Mouse (Mus musculus): ENCODE measurements at regions not wholly inside any gene's neighbourhood (a gene's known extent, or its start where the extent isn't known, plus 50 kb on each side); places are given as distances from the start of the nearest gene placed in this dataset.

DNA sequence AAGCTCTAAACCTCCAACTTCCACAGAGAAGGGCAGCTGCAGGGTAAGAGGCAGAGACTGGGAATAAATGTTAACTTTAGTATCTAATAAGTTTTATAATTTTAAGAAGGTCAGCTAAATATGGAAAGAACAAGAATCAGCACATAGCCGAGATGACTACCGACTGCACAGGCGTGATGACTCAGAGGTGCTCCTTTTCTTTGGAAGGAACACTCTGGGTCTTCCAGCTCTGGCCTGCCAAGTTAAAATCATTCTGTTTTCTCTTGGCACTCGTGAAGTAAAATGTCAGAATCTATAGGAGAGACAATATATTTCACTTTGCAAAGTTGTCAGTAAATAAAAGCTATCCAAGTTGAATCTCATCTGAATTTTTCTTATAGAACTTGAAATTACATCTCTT is 96.2 kb upstream of the Magi2 start:
- DNase-seq (ENCODE audit: extremely low spot score in 1 of 2, low spot score in 1 of 2) = no peak

DNA sequence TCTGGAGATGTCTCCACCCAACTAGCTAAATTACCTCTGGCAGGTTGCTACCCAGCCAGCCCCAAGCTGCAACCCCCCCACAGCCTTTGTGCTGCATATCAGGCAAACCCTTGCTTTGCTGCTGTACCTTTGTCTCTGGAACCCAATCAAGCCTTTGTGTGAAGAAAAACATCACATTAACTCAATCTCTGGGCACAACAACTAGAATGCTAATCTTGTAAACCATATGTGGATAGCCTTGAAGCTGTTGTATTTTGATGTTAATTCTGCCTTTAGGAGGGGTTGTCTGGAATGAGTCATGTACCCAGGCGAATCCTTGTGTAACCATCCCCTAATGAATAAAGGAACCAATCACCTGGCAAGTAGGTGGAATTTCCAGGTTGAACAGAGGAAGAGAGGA is 72.3 kb upstream of the Magi2 start:
- DNase-seq (ENCODE audit: extremely low spot score in 1 of 2, low spot score in 1 of 2) = no peak

DNA sequence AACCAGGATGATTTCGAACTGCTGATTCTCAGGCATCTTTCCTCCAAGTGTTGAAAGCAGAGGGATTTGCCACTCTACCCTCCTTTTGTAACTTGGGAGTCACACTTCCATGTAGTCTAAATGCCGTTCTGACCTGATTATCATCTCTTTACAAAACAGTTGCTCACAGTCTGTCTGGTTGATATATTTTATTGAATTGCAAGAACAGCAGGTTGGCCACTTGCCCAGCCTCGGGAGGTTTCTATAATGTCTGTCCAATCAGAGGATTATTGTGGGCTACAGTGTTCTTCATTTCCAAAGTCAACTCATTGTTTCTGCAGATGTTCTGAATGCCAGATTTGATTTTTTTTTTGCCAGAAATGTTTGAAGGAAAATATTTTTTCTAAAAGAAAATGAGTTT is 68.6 kb upstream of the Magi2 start:
- DNase-seq (ENCODE audit: extremely low spot score in 1 of 2, low spot score in 1 of 2) = peak in 1 of 2 experiments; percentile 41

DNA sequence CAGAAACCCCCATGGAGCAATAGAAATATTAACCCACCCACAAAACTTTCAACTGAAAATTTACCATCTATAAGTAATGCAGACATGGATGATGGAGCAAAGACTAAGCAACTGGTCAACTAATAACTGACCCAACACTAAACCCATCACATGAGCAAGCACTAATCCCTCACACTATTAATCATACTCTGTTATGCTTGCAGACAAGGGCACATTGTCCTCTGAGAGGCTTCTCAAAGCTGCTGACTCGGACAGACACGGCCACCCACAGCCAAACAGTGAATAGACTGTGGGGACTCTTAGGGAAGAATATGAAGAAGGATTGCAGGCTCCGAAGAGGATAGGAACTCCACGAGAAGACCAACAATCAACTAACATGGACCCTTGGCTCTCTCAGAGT is 66.6 kb upstream of the Magi2 start:
- no peak for DNase-seq (ENCODE audit: extremely low spot score in 1 of 2, low spot score in 1 of 2)

All from layer of hippocampus, postnatal 25 days (tissue).